In the genomic region with DNA sequence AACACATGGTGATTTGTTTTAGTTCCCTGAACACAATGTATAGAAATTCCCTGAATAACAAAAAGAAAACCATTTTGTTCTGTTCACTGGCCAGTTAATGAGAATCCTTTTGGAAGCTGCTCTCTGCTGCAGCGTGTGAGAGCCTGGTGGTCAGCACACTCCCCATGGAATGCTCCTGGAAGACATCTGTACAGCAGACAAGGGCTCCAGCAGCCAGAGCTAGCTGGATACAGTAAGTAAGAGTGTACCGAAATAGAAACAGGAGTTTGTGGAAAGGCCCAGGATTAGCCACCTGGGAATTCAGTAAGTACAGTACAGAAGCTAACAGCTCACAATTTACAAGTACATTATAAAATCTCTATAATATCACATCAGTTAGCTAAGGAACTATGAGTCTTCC, we compare ENCODE assay signal across 26 mouse cellular contexts. TPM values are rescaled to one million over a fixed set of nuclear protein-coding genes. Genes with fewer than 3 reads are reported as not detected.
A peak's percentile ranks its signal among the peaks of the same experiment; 100 is the strongest.
DNase-seq lines count a peak whose midpoint lies in the region; ATAC-seq lines count a peak whose summit lies in the region.
"Had no signal": no experiment of that assay in that cellular context is flagged by ENCODE, and none has a peak within 500 bp of the region (broad histone marks: within the 10 kb centered on the region; RNA-seq: fewer than 3 reads in every experiment).

No protein-coding gene starts in this region.

- ATAC-seq in heart, embryonic 16.5 days (replicated peaks; ENCODE audit: extremely low read depth, insufficient read depth, low FRiP score): peak; percentile 83
- no peak for ATAC-seq in neural tube, embryonic 15.5 days (ENCODE audit: low FRiP score)
- ATAC-seq: CD4-positive, CD25-positive, alpha-beta regulatory T cell, adult 4 months; forebrain, embryonic 13.5 days; forebrain, embryonic 16.5 days; hindbrain, embryonic 16.5 days; intestine, embryonic 15.5 days had no signal

- 53% methylated on average over 2 of the region's 2 CpGs for WGBS in heart, embryonic 10.5 days
- 49% methylated on average over 2 of the region's 2 CpGs for WGBS in heart, embryonic 16.5 days
- 86% methylated on average over 2 of the region's 2 CpGs for WGBS in neural tube, embryonic 15.5 days

- DNase-seq in heart, embryonic 10.5 days (ENCODE audit: low spot score): no peak
- DNase-seq in heart, postnatal 36 days: no peak
- DNase-seq in heart, adult 18-20 months: no peak
- peak; percentile 6 for DNase-seq in neural tube, embryonic 10.5 days (ENCODE audit: extremely low spot score, low spot score)
- DNase-seq: adrenal gland, adult 2 months; adrenal gland, postnatal 14 days; cerebellum, adult 11 months; cerebellum, adult 2 months; cerebellum, adult 9-11 months; cerebellum, postnatal 25 days; gastrocnemius, postnatal 10 days; gastrocnemius, postnatal 36 days; heart, postnatal 14 days; kidney, adult 11 months; kidney, adult 8-10 months had no signal

- no peak overlapping the region for H3K9ac ChIP-seq in heart, embryonic 16.5 days (ENCODE audit: low read length)
- no peak overlapping the region for H3K9ac ChIP-seq in neural tube, embryonic 15.5 days (replicated peaks)
- H3K9ac ChIP-seq: embryonic facial prominence, embryonic 13.5 days; forebrain, embryonic 13.5 days; hindbrain, embryonic 13.5 days; intestine, embryonic 15.5 days had no signal

- intact Hi-C loops in heart, postnatal 36 days (cut with DNase I): no loop called here

- H3K27me3 ChIP-seq in heart, embryonic 10.5 days (ENCODE audit: insufficient read depth, poor library complexity, severe bottlenecking): no peaks in the 10 kb centered on the region
- no peaks in the 10 kb centered on the region for H3K27me3 ChIP-seq in heart, embryonic 16.5 days (ENCODE audit: control insufficient read depth, insufficient read depth, low read length)
- H3K27me3 ChIP-seq in neural tube, embryonic 15.5 days (replicated peaks): no peaks in the 10 kb centered on the region
- H3K27me3 ChIP-seq: embryonic facial prominence, embryonic 13.5 days; forebrain, embryonic 13.5 days; hindbrain, embryonic 13.5 days; intestine, embryonic 15.5 days had no signal

- peaks cover 34% of the 10 kb centered on the region for H3K36me3 ChIP-seq in heart, embryonic 10.5 days
- H3K36me3 ChIP-seq in heart, embryonic 16.5 days (ENCODE audit: control insufficient read depth, insufficient read depth): peaks cover 19% of the 10 kb centered on the region
- peaks cover 55% of the 10 kb centered on the region for H3K36me3 ChIP-seq in neural tube, embryonic 15.5 days

- no peak overlapping the region for H3K4me2 ChIP-seq in heart, embryonic 16.5 days (ENCODE audit: low read depth, low read length)
- H3K4me2 ChIP-seq in neural tube, embryonic 15.5 days: no peak overlapping the region
- H3K4me2 ChIP-seq: embryonic facial prominence, embryonic 13.5 days; forebrain, embryonic 13.5 days; hindbrain, embryonic 13.5 days; intestine, embryonic 15.5 days had no signal

- peak overlapping the region; percentile 29; the same call in 1 of the 2 replicates for H3K27ac ChIP-seq in heart, embryonic 10.5 days
- H3K27ac ChIP-seq in heart, embryonic 16.5 days (ENCODE audit: low read length): no peak overlapping the region
- H3K27ac ChIP-seq in neural tube, embryonic 15.5 days (replicated peaks): no peak overlapping the region
- H3K27ac ChIP-seq: embryonic facial prominence, embryonic 13.5 days; forebrain, embryonic 10.5 days; forebrain, embryonic 13.5 days; hindbrain, embryonic 10.5 days; hindbrain, embryonic 13.5 days; intestine, embryonic 15.5 days had no signal

- no peaks in the 10 kb centered on the region for H3K4me1 ChIP-seq in heart, embryonic 10.5 days
- peaks cover 3% of the 10 kb centered on the region; the same call in 1 of the 2 replicates for H3K4me1 ChIP-seq in heart, embryonic 16.5 days (ENCODE audit: control insufficient read depth, insufficient read depth, low read length)
- H3K4me1 ChIP-seq in neural tube, embryonic 15.5 days: no peaks in the 10 kb centered on the region
- H3K4me1 ChIP-seq: embryonic facial prominence, embryonic 13.5 days; forebrain, embryonic 10.5 days; forebrain, embryonic 13.5 days; hindbrain, embryonic 10.5 days; hindbrain, embryonic 13.5 days; intestine, embryonic 15.5 days had no signal

- no peaks in the 10 kb centered on the region for H3K9me3 ChIP-seq in heart, embryonic 10.5 days
- H3K9me3 ChIP-seq in heart, embryonic 16.5 days (replicated peaks; ENCODE audit: control insufficient read depth, low read length): no peaks in the 10 kb centered on the region
- no peaks in the 10 kb centered on the region for H3K9me3 ChIP-seq in neural tube, embryonic 15.5 days (replicated peaks)
- H3K9me3 ChIP-seq: embryonic facial prominence, embryonic 13.5 days; forebrain, embryonic 10.5 days; forebrain, embryonic 13.5 days; hindbrain, embryonic 10.5 days; hindbrain, embryonic 13.5 days; intestine, embryonic 15.5 days had no signal

- H3K4me3 ChIP-seq in heart, embryonic 10.5 days: no peak overlapping the region
- H3K4me3 ChIP-seq in heart, embryonic 16.5 days (ENCODE audit: low read length): no peak overlapping the region
- no peak overlapping the region for H3K4me3 ChIP-seq in neural tube, embryonic 15.5 days (replicated peaks)
- H3K4me3 ChIP-seq: embryonic facial prominence, embryonic 13.5 days; forebrain, embryonic 10.5 days; forebrain, embryonic 13.5 days; hindbrain, embryonic 10.5 days; hindbrain, embryonic 13.5 days; intestine, embryonic 15.5 days had no signal

RNA-seq across cellular contexts. Expression of gene Xxylt1, which starts 20.1 kb away (rescaled TPM):
- polyA plus RNA-seq in heart, embryonic 10.5 days (2016; fragmentation: Nextera tagmentation; extraction: Ambion mirVana): 11.8 and 15.0 TPM in 2 replicates
- 10 to 100 TPM; 11.6 to 12.5 TPM for total RNA-seq in heart, postnatal 36 days (2021)
- polyA plus RNA-seq in heart, embryonic 16.5 days (2015; fragmentation: Nextera tagmentation; extraction: Ambion mirVana): 8.0 and 8.4 TPM in 2 replicates
- 10 to 100 TPM; 10.2 to 10.9 TPM for total RNA-seq in heart, adult 18-20 months (2021)
- polyA plus RNA-seq in neural tube, embryonic 15.5 days (2015; fragmentation: Nextera tagmentation; extraction: Ambion mirVana): 16.3 and 17.8 TPM in 2 replicates
